Mouse (Mus musculus) heart, adult 11 months (tissue): ENCODE measurements at regions not wholly inside any gene's neighbourhood (a gene's known extent, or its start where the extent isn't known, plus 50 kb on each side); places are given as distances from the start of the nearest gene placed in this dataset.

Source experiments
- DNase-seq: peaks from one replicate; pipeline ENCODE4 v3.0.0; 2022

- DNase-seq: peak; percentile 37
These were observed 54.1 kb downstream of the Nog start for GRCm38 (mm10) chr11:89247991-89248390.

GRCm38 (mm10) chr11:89243370-89243769, 58.8 kb downstream of the Nog start:
- DNase-seq: peak; percentile 64

GRCm38 (mm10) chr11:89242130-89242529, 60.0 kb downstream of the Nog start:
- no peak for DNase-seq

GRCm38 (mm10) chr11:89239891-89240290, 62.2 kb downstream of the Nog start:
- DNase-seq: peak; percentile 29

GRCm38 (mm10) chr11:89236904-89237303, 65.2 kb downstream of the Nog start:
- no peak for DNase-seq

- DNase-seq: no peak
These were observed 69.2 kb downstream of the Nog start for GRCm38 (mm10) chr11:89232884-89233480.

- peak; percentile 67 for DNase-seq
These were observed 72.4 kb downstream of the Nog start for GRCm38 (mm10) chr11:89229726-89230125.

GRCm38 (mm10) chr11:89213204-89213603, 88.9 kb downstream of the Nog start:
- DNase-seq: peak; percentile 46

- DNase-seq: peak; percentile 80
These were observed 92.6 kb downstream of the Nog start for GRCm38 (mm10) chr11:89209531-89209950.

- DNase-seq: peak; percentile 6
These were observed 93.1 kb downstream of the Nog start for GRCm38 (mm10) chr11:89209072-89209471.

- peak; percentile 16 for DNase-seq
These were observed 95.3 kb downstream of the Nog start for GRCm38 (mm10) chr11:89206788-89207187.

GRCm38 (mm10) chr11:89204948-89205545, 97.1 kb downstream of the Nog start:
- DNase-seq: peak; percentile 54

GRCm38 (mm10) chr11:89200458-89200857, 101.7 kb downstream of the Nog start:
- DNase-seq: peak; percentile 50

GRCm38 (mm10) chr11:89192815-89193214, 109.3 kb downstream of the Nog start:
- DNase-seq: no peak

- DNase-seq: peak; percentile 97
These were observed 113.4 kb downstream of the Gm525 start for GRCm38 (mm10) chr11:89186911-89187621.

GRCm38 (mm10) chr11:89185862-89186261, 112.2 kb downstream of the Gm525 start:
- DNase-seq: peak; percentile 86

- no peak for DNase-seq
These were observed 107.8 kb downstream of the Gm525 start for GRCm38 (mm10) chr11:89181471-89181870.

- no peak for DNase-seq
These were observed 104.8 kb downstream of the Gm525 start for GRCm38 (mm10) chr11:89178436-89178835.

GRCm38 (mm10) chr11:89175511-89175910, 101.9 kb downstream of the Gm525 start:
- DNase-seq: no peak

- no peak for DNase-seq
These were observed 101.3 kb downstream of the Gm525 start for GRCm38 (mm10) chr11:89174967-89175366.

GRCm38 (mm10) chr11:89165278-89165677, 91.6 kb downstream of the Gm525 start:
- no peak for DNase-seq

GRCm38 (mm10) chr11:89153466-89154406, 80.1 kb downstream of the Gm525 start:
- no peak for DNase-seq

- no peak for DNase-seq
These were observed 74.3 kb downstream of the Gm525 start for GRCm38 (mm10) chr11:89147990-89148389.
